Mouse (Mus musculus): ENCODE data around the gene Retreg1.

Retreg1 gene

DNA sequence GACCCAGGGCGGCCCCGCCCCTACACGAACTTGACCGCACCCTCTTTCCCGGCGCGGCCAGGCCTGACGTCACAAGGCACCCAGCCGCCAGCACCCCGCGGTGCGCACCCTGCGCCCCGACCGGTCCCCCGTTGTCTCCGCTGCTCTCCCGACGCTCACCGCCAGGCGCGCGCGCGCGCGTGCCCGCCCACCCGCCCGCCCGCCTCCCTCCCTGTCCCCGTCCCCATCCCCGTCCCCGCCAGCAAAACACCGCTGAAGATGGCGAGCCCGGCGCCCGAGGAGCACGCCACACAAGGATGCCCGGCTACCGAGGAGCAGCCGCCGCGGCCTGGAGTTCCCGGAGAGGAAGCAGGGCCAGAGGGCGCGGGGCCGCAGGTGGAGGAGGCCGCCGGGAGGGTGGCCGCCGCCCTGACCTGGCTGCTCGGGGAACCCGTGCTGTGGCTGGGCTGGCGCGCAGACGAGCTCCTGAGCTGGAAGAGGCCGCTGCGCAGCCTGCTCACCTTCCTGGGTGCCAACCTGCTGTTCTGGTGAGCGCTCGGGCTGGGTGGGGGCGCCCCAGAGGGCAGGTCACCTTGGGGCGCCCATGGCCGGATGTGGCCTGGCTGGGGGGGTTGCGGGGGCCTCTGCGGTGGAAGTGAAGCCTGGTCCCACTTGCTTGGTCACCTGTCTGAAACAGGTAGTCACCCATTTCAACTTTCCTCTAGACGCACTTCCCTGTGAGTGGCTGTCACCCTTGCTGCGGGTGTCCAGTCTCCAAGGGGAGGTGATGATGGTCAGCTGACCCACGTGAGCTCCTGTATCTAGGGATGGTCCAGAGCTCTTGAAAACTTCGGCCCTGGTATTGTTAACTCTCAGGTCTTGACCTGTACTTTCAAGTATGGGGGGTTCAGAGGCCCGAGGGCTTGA, at the start of gene Retreg1:
Gene Retreg1 (plus strand): TSS at position 95 of the 906 bp plus-strand sequence.
- DNase-seq: peak; percentile 86

DNA sequence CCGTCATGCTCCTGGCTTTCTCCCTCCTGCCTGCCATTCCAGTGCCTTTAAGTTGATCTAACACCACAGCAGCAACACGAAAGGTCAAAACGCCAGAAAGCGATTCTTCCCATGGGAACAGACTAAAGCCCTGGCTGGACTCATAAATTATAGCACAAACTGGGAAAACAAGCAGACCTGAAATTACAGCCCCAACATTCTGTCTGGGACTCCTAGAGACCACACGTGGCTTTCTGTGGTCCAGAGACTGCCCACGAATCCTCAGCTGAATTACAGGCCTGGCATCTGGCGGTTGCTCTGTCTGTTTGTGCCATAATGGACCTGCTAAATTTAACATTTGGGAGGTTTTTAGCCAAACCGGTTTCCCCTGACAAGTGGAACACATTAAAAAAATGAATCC, 48.9 kb upstream of the Retreg1 start:
- DNase-seq: no peak

DNA sequence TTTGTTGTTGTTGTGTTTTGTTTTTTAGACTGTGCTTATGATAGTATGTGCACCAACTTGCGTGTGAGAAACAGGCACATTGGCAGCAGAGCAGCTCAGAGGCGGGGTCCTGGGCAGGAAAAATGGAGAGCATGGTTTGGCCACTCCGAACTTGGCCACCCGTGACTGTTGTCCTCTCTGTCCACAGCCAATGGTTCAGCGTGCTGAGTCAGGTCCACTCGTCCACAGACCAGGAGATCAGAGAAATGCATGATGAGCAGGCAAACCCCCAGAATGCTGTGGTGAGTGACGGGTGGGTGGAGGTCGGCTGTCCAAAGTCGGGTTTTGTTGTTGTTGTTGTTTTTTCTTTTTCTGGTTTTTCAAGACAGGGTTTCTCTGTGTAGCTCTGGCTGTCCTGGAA, 47.5 kb upstream of the Retreg1 start:
- DNase-seq: no peak

DNA sequence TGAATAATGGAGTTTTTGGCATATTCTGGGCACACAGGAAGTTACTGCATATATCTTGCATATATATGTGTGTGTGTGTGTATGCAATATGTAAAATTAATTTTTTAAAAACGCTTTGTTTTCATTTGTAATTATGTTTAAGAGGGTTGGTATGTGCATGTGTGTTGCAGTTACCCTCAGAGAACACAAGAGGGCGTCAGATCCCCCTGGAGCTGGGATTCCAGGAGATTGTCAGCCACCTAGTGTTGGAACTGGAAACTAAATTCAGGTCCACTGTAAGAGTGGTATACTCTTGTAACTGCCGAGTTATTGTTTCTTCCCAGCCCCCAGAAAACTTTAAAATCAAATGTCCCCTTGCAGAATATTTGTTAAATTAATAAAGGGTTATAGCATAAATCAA, 46.6 kb upstream of the Retreg1 start:
- DNase-seq: peak; percentile 63

DNA sequence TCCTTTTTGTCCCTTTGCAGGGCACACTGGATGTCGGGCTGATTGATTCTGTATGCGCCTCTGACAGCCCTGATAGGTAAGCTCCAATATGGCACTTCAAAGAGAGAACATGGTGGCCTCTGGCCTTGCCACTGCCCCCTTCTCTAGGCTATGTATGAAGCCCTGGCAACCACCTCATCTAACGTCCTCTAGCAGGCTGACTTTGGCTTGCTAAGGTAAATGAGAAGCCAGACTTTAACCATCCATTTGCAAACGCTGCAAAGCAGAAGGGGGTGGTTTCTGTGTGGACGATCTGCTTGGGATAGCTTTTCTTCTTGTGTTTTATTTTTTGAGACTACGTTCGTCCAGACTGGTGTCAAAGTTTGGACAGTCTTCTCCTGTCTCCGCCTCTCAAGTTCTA, 45.8 kb upstream of the Retreg1 start:
- DNase-seq: no peak

DNA sequence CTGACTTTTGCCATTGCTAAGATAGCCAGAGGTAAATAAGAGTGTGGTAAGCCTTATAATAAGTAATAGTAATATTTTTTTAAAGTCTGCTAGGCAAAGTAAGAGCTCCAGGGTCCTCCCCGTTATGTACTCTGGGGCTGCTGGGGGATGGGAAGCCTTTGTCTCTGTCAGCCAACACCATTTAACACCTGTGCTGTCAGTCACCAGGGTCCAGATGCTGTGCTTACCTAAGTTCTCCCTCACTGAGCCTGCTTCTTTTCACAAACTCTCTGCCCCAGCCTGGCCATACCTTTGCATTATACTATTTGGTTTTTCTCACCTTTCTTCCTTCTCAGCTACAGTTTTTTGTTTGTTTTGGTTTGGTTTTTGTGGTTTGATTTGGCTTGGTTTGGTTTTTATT, 45.1 kb upstream of the Retreg1 start:
- no peak for DNase-seq

DNA sequence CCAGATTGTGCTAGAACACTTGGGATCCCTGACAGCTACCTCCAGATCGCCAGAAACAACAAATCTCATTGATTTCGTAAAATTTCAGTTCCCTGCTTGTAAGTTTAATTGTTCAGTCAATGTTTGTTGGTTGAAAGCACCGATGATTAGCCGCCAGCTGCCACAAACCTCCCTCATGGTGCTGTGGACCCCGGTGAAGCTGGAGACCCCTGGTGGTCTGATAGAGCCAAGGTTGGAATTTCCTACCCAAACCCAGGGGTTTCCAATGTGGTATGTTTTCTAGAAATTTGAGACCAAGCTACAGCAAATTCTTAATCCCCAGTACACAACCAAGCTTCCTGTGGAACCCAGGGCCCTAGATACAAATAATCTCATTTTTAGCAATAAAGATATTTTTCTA, 41.3 kb upstream of the Retreg1 start:
- no peak for DNase-seq

DNA sequence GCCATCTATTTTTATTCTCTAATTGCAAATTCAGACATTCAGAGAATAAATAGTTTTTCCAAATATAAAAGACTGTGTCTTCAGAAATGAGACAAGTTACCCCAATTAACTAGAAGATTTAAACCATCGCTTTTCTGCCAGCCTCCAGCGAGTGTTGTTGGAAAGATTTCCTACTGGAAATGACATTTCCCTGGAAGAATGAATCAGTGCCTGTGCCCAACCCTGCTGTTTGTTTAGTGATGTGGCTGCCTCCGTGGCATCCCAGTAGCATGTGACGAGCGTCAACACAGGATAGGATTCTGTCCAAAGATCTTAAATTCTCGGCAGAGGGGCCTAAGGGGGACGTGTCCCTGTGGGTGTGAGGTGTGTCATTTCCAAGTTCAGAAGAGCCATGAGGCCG, 40.8 kb upstream of the Retreg1 start:
- DNase-seq: no peak

DNA sequence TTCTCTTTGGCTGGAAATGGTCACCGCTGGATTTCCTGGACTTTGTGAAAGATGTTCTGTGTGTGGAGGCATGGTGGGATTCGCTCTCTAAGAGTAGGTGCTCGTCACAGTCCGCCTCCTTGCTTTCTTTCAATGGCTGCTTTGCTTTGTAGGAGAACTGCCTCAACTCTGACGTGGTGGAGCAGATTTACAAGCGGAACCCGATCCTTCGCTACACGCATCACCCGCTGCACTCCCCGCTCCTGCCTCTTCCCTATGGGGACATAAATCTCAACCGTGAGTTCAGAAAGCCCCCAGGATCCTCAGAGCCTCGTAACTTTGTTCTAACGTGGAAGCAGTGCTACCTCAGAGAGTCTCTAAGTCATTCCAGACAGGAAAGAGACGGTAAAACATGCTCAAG, 39.9 kb upstream of the Retreg1 start:
- no peak for DNase-seq

DNA sequence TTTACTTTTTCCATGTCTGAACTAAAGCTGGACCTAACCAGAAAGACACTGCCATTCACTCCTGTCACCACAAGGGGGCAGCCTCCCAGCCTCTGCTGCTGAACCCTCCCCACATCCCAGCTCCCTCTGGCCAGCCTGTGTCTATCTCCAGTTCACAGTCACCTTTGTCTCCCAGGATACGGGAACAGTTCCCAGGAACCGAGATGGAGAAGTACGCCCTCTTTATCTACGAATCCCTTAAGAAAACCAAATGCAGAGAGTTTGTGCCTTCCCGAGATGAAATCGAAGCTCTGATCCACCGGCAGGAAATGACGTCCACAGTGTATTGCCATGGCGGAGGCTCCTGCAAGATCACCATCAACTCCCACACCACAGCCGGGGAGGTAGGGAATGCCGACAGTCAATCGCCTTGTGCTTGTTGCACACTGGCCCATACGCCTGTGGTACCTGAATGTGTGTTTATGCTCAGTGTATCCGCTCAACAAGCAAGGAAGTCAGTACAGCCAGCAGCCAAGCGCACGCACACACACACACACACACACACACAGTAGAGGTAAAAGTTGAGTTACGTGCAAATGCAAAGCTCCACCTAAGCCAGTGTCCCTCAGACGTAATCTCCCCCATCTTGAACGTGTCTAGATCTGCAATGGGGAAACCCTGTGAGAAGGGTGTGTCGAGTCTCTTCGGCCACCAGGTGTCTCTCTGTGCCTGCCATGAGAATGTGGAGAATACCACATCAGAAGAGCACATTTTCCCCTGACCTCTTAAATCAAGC, 37.5 kb upstream of the Retreg1 start:
- DNase-seq: peak; percentile 86

DNA sequence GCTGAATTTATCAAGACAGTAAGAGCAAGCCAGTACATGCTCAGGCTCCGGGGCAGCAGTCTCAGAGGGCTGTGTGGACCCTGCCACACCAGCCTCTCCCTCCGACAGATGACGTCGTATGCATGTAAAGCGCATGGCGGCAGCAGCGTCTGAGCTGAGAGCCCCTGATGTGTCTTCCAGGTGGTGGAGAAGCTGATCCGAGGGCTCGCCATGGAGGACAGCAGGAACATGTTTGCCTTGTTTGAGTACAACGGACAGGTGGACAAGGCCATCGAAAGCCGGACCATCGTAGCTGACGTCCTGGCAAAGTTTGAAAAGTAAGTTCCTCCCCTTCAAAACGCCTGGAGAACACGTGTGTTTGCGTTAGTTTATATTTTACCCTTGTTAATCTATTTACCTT, 36.6 kb upstream of the Retreg1 start:
- no peak for DNase-seq

DNA sequence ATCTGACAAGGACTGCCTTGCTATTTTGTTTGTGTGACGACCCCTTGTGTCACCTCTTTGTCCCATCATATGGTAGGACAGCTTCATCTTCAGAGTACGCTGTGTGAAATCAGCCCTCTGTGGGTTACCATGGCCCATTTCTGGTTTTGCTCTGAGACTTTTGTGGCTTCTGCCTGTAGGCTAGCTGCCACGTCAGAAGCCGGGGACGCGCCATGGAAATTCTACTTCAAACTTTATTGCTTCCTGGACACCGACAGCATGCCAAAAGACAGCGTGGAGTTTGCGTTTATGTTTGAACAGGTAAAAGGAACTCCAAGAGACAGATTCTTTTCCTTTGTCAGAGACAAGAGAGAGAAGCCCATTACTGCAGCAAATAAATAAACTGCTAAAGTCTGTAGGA, 36.1 kb upstream of the Retreg1 start:
- DNase-seq: no peak

DNA sequence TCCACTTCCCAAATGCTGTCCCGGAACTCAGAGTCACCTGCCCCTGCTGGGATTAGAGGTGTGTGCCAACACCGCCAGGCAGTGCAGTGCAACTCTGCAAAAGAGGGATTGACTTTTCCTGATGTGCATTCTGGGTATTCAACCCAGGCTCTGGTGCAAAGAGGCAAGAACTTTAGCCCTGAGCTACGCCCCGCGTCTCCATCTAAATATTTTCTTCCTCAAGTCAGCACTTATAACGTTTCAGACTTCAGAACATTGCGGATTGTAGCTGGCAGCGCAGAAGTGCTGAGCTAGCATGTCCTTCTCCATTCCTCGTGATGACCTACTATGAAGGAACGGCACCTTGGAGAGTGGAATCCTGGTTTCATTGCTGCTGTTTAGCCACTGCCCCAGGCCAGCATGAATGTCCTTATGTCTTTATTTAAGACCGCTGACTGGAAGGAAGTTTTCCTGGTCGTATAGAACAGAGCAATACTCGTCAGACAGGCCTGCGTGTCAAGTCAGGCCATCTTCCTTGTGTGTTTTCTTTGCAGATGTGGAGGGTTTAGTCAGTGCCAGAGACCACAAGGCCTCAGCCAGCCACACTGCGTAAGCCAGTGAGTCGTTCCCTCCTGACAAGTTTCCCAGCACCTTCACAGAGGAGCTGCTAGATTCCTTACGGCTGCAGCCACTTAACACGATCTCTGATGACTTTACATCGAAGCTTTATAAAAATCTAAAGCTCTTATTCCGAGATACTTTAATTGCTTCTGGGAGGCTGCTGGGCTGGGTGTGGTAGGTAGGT, 34.1 kb upstream of the Retreg1 start:
- no peak for DNase-seq

DNA sequence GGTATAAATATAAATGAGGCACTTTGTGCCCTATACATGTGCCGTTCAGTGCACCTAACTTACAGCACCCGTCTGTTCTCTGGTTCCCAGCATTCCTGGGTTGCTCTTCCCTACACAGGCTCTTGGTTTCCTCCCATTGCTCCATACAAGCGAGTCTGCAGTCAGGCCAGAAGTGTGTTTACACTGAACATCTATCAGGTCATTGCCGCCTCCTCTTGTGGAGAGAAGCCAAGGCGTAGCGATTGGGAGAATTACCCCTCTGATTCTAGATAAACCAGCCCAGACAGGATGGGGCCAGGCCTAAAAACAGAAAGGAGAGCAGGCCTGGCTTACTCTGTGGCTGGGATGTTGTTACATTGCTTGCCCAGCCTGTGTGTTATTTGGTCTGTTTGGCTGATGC, 33.3 kb upstream of the Retreg1 start:
- no peak for DNase-seq

DNA sequence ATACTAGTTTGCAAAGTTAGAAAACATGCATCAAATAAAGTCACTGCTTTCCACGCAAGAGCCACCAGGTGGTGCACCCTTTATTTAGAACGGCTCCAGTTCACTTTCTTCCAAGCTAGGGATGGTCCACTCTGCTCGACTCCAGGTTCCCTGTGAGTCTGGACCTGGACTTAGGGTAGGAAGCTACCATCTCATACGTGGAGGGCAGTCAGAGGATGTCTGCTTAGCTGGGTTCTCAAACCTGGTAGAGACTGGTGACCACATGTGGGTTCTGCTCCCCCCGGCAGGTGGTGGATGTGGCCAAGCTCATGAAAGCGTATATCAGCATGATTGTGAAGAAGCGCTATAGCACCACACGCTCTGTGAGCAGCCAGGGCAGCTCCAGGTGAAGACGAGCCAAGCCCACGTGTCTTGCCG, 31.1 kb upstream of the Retreg1 start:
- peak; percentile 59 for DNase-seq

DNA sequence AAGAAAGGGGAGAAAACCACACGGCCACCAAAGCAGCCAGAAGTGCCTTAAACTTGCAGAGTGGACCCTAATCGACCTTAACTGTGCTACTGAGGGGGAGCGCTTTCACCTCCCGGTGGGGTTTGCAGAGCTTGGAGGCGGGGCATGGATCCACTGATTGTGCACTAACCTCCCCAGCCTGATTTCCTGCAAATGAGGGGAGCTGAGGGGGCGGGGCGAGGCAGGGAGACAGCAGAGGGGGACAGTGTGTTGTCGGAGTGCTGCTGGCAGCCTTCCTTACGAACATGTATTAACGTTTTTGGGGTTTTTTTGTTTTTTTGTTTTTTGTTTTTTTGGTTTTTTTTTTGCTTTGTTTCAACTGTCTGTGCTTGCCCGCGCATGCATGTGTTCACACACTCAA, 30.5 kb upstream of the Retreg1 start:
- peak; percentile 62 for DNase-seq

DNA sequence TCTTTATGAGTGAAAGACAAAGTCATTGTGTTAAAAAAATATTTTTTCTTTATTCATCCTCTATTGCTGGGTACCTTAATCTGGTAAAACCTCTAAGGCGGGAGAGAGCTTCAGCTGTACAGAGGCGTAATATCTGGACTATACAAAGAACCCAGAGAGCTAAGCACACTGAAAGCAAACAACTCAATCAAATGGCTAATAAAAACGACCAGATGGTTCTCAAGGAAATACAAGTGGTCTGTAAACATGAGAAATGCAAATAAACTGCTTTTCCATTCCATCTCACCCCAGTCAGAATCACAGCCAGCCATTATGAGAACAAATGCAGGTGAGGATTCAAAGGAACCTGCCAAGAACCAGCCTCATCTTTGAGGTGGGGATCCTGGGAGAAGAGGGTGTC, 28.4 kb upstream of the Retreg1 start:
- no peak for DNase-seq

DNA sequence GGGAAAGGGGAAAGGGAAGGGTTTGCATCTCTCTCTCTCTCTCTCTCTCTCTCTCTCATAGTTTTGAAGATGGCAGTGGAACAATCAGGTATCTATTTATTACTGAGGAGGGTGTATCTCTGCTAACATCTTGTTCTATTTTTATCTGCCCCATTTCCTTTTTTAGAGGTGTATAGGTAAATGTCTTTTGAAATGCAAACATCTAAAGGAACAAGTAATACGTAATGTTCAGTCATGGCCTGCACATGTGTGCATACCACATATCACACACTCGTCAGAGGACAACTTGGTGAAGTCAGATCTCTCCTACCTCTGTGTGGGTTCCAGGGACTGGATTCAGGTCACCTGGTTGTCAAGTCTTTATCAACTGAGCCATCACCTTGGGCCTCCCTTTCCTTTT, 25.8 kb upstream of the Retreg1 start:
- DNase-seq: no peak

DNA sequence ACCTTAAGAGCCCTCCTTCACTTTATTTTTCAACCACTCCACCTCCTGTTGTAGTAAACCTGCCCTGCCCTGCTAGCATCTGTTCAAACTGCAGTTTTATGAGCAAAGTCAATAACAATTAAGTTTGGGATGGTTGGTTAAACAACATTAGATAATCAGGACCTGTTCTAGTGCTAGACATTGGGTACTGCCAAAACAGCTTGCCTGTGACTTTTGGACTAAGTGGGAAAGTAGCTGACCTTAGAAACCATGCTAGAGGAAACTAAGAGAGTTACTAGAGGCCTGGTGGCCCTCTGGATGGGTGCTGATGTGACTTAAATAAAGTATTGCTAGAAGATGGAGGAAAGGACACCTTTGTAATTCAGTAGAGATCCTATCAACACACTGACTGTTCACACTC, 21.0 kb upstream of the Retreg1 start:
- no peak for DNase-seq

DNA sequence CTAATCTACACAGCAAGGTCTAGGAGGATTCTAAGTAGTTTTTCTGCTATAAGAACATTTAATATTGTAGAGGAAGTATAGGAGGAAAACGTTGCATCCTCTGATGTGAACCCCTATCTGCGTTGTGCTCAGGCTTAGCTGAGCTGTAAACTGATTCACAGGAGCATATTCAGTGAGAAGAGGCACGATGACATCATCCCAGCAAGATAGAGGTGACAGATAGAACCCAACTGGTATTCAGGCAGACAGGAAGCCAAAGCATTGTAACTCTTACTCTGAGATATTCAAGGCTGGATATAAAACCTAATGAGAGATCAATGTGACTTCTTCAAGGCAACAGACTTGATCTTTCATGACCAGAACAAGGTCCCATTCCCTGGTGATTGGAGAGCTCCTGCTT, 20.3 kb upstream of the Retreg1 start:
- no peak for DNase-seq

DNA sequence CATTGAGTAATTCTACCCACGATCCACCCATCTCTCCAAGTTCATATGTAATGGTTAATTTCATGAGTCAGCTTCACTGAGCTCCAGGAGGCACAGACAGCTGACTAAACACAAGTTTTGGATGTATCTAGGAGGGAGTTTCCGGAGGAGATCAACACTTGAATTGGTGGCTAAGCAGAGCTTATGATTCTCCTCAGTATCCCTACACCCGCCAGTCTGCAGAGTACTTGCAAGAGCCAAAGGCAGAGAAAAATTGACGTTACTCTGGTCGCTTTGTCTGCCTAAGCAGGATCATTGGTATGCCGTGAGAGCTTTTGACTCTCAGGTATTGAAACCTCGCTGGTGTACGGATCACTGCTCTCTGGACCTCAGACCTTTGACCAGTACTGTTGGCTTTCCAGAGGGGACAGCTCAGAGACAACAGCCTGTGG, 16.4 kb upstream of the Retreg1 start:
- peak; percentile 52 for DNase-seq

DNA sequence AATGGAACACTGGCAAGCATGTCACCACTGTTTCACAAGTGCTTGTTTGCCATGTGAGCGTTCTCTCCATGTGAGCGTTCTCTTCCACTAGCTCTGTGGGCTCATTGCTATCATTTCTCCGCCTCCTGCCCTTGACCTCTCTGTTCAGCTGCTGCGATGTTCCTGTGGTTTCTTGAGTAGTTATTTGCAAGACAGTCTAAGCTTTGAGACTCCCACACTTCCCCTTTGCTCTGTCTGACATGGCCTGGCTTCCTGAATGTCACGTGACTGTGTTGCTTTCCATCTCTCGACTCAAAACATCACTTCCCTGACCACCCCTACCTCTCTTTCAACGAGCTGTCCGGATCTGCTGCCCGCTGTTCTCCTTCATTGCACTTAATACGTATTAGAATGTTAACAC, 14.5 kb upstream of the Retreg1 start:
- DNase-seq: no peak

DNA sequence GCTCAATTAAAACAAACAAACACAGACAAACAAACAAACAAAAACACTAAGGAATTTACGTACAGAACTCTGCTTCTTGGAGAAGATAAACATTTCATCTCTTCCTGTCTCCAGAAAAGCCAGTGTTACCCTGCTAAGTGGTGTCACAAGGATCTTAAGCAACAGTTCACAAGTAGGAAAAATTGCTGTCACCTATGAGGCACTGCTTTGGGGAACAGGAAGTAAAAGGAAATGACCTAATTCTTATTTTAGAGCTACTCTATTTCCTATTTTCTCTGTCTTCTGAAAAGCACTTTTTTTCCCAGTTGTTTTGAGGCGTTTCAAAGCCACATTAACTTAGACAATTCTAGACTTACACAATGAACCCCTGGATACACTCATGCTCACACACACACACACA, 12.6 kb upstream of the Retreg1 start:
- no peak for DNase-seq

All from kidney, postnatal 10 days (tissue).